Mouse (Mus musculus) CH12.LX (cell line): ENCODE measurements around the gene Cd3d.

ENCODE experiments used
- CTCF ChIP-seq, 2 experiments: IDR thresholded peaks in 1 of 2; conservative IDR thresholded peaks in 1 of 2; 2 replicates each; pipeline ENCODE4 v1.5.1; 2011 to 2012; ENCODE audit warnings: low read depth in 2 of 2, low read length in 2 of 2, improper control_type of control experiment in 1 of 2, inconsistent platforms in 1 of 2, mild to moderate bottlenecking in 1 of 2, moderate library complexity in 1 of 2
- EP300 ChIP-seq: IDR thresholded peaks from 2 replicates; pipeline ENCODE4 v1.6.1; 2011; ENCODE audit warnings: low read length, improper control_type of control experiment
- KAT2A ChIP-seq: IDR thresholded peaks from 2 replicates; pipeline ENCODE4 v1.6.1; 2012; ENCODE audit warnings: low read length, improper control_type of control experiment, inconsistent platforms; ENCODE audit not compliant: insufficient replicate concordance
- NRF1 ChIP-seq: IDR thresholded peaks from 2 replicates; pipeline ENCODE4 v1.6.1; 2014; ENCODE audit warnings: low read depth, mild to moderate bottlenecking, inconsistent platforms, low read length, improper control_type of control experiment, moderate library complexity
- POLR2A ChIP-seq: IDR thresholded peaks from 2 replicates; pipeline ENCODE4 v1.6.1; 2011; ENCODE audit warnings: low read depth, mild to moderate bottlenecking, improper control_type of control experiment, low read length
- SMC3 ChIP-seq: IDR thresholded peaks from 2 replicates; pipeline ENCODE4 v1.6.1; 2011; ENCODE audit warnings: low read depth, low read length, improper control_type of control experiment

DNA sequence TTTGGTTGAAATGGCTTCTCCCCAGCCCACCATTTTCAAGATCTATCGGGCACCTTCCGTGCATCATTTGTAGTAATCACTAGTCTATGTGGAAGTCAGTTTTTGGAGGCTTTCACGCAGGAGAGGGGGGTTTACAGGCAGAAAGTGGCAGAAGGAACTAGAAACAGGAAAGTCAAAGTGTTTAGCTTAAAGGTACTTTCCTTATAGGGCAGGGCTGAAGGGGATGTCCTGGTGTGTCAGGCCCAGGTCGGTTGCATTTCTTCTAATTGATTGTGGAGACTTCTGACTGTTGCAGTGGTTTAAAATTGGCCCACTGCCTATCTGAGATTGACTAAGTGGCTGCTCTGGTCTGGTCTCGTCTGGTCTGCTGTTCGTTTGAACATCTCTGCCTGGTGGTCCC is 48.8 kb downstream of the Cd3d start:
- TF ChIP-seq POLR2A (no peak), CTCF (conservative IDR thresholded peaks at IDR 0.05 in 1 of 2, IDR thresholded peaks at IDR 0.05 in 1 of 2; ENCODE audit: low read depth in 2 of 2, low read length in 2 of 2) (no peak), KAT2A (no peak), EP300 (no peak), NRF1 (no peak), SMC3 (no peak)
